Comparison of ENCODE assay signal across 10 mouse cellular contexts in genomic region chr1:178675542-178676252, GRCm38 (mm10).
DNase-seq lines count a peak whose midpoint lies in the region; ATAC-seq and TF ChIP-seq lines count a peak whose summit lies in the region.
"Had no signal": no experiment of that assay in that cellular context is flagged by ENCODE, and none has a peak within 500 bp of the region (broad histone marks: within the 10 kb centered on the region; RNA-seq: fewer than 3 reads in every experiment).

No protein-coding gene starts in this region.

- no peak overlapping the region for H3K9ac ChIP-seq in heart, embryonic 15.5 days
- H3K9ac ChIP-seq in intestine, postnatal 0 days (ENCODE audit: low read depth, low read length) = no peak overlapping the region

- ATAC-seq in heart, embryonic 15.5 days (replicated peaks; ENCODE audit: insufficient number of reproducible peaks, insufficient read depth, low FRiP score, low read depth) = no peak
- no peak for ATAC-seq in intestine, postnatal 0 days

- no peak overlapping the region for H3K4me3 ChIP-seq in heart, embryonic 15.5 days
- H3K4me3 ChIP-seq in thymus, adult 2 months (ENCODE audit: control insufficient read depth, insufficient read depth, low read length) = no peak overlapping the region
- H3K4me3 ChIP-seq in intestine, postnatal 0 days (ENCODE audit: low read depth, low read length) = no peak overlapping the region
- H3K4me3 ChIP-seq: erythroblast, embryonic 14.5 days had no signal

- 40% methylated on average over 3 of the region's 3 CpGs for WGBS in heart, embryonic 15.5 days
- 82% methylated on average over 3 of the region's 3 CpGs for WGBS in thymus, adult 2 months
- WGBS in intestine, postnatal 0 days = 72% methylated on average over 3 of the region's 3 CpGs

- peaks cover 49% of the 10 kb centered on the region for H3K4me1 ChIP-seq in heart, embryonic 15.5 days (replicated peaks)
- H3K4me1 ChIP-seq in thymus, adult 2 months (replicated peaks; ENCODE audit: control insufficient read depth, insufficient read depth, low read length) = no peaks in the 10 kb centered on the region
- H3K4me1 ChIP-seq in intestine, postnatal 0 days (replicated peaks; ENCODE audit: control insufficient read depth, insufficient read depth, low read length) = no peaks in the 10 kb centered on the region

- H3K4me2 ChIP-seq in heart, embryonic 15.5 days = no peak overlapping the region
- H3K4me2 ChIP-seq in intestine, postnatal 0 days (replicated peaks; ENCODE audit: low read depth) = no peak overlapping the region

- no peaks in the 10 kb centered on the region for H3K9me3 ChIP-seq in heart, embryonic 15.5 days (replicated peaks)
- no peaks in the 10 kb centered on the region for H3K9me3 ChIP-seq in intestine, postnatal 0 days (ENCODE audit: control insufficient read depth)

- no peaks in the 10 kb centered on the region for H3K27me3 ChIP-seq in heart, embryonic 15.5 days
- no peaks in the 10 kb centered on the region for H3K27me3 ChIP-seq in thymus, adult 2 months (ENCODE audit: control insufficient read depth, insufficient read depth, low read length)
- H3K27me3 ChIP-seq in intestine, postnatal 0 days (replicated peaks; ENCODE audit: control insufficient read depth, insufficient read depth, low read length) = no peaks in the 10 kb centered on the region

- no peaks in the 10 kb centered on the region for H3K36me3 ChIP-seq in heart, embryonic 15.5 days
- H3K36me3 ChIP-seq in thymus, adult 2 months (ENCODE audit: control insufficient read depth, insufficient read depth, low read length) = no peaks in the 10 kb centered on the region
- no peaks in the 10 kb centered on the region for H3K36me3 ChIP-seq in intestine, postnatal 0 days (ENCODE audit: control insufficient read depth, insufficient read depth)

- DNase-seq in cerebellum, adult 9-11 months = peak; percentile 40
- no peak for DNase-seq in cerebellum, postnatal 4 days (ENCODE audit: low spot score in 2 of 2)
- DNase-seq in urinary bladder, postnatal 14 days (ENCODE audit: low spot score) = peak; percentile 20
- DNase-seq in urinary bladder, postnatal 4 days (ENCODE audit: low spot score in 2 of 2) = no peak
- DNase-seq in layer of hippocampus, postnatal 36 days = no peak
- DNase-seq in thymus, adult 2 months = no peak
- DNase-seq: lung, postnatal 4 days had no signal

- peak overlapping the region; percentile 36; the same call in 1 of the 2 replicates for H3K27ac ChIP-seq in heart, embryonic 15.5 days
- no peak overlapping the region for H3K27ac ChIP-seq in thymus, adult 2 months (ENCODE audit: control insufficient read depth, insufficient read depth, low read length)
- H3K27ac ChIP-seq in intestine, postnatal 0 days (ENCODE audit: low read depth, low read length) = no peak overlapping the region

- no peak for TF ChIP-seq CTCF in thymus, adult 2 months (IDR thresholded peaks at IDR 0.05; ENCODE audit: borderline replicate concordance, control insufficient read depth, extremely low read depth, insufficient read depth, low read length, poor library complexity)
- TF ChIP-seq CTCF in intestine, postnatal 0 days (IDR thresholded peaks at IDR 0.05; ENCODE audit: low read depth) = no peak

- TF ChIP-seq POLR2A in thymus, adult 2 months (IDR thresholded peaks at IDR 0.05; ENCODE audit: control insufficient read depth, extremely low read depth, insufficient read depth, low read length, poor library complexity) = no peak

Comparison
In these comparisons a context has a peak if more than half of its experiments do, and no peak if none do; other contexts are left out.
1. DNase-seq: peak in cerebellum, adult 9-11 months (single experiment) and urinary bladder, postnatal 14 days (single experiment); none in cerebellum, postnatal 4 days (0 of 2), urinary bladder, postnatal 4 days (0 of 2), layer of hippocampus, postnatal 36 days (0 of 2) and thymus, adult 2 months (single experiment).